Mouse (Mus musculus) small intestine, adult 2 months (tissue): ENCODE measurements at regions not wholly inside any gene's neighbourhood (a gene's known extent, or its start where the extent isn't known, plus 50 kb on each side); places are given as distances from the start of the nearest gene placed in this dataset.

Source experiments
- H3K27ac ChIP-seq: fragments of 200-500 bp; 2 replicates; pipeline ENCODE4 v1.5.1; 2012; ENCODE audit warnings: low read depth, low read length, control low read depth, inconsistent platforms; ENCODE audit not compliant: insufficient read depth
- H3K27me3 ChIP-seq: fragments of 200-500 bp; 2 replicates; pipeline ENCODE4 v1.6.1; 2012; ENCODE audit warnings: mild to moderate bottlenecking, moderate library complexity, low read length, inconsistent platforms; ENCODE audit not compliant: control insufficient read depth, insufficient read depth
- H3K36me3 ChIP-seq: fragments of 200-500 bp; 2 replicates; pipeline ENCODE4 v1.6.1; 2012; ENCODE audit warnings: mild to moderate bottlenecking, low read length, control low read depth, inconsistent platforms; ENCODE audit not compliant: control insufficient read depth, insufficient read depth
- H3K4me1 ChIP-seq: fragments of 200-500 bp; 2 replicates; pipeline ENCODE4 v1.6.1; 2012; ENCODE audit warnings: low read length, inconsistent platforms, mixed read lengths; ENCODE audit not compliant: control insufficient read depth, insufficient read depth, insufficient read length
- H3K4me3 ChIP-seq: fragments of 200-500 bp; 2 replicates; pipeline ENCODE4 v1.5.1; 2012; ENCODE audit warnings: low read depth, mild to moderate bottlenecking, control low read depth, inconsistent platforms, low read length, moderate library complexity
- CTCF ChIP-seq: fragments of 200-500 bp; IDR thresholded peaks from 2 replicates; pipeline ENCODE4 v1.5.1; 2012; ENCODE audit warnings: low read depth, mild to moderate bottlenecking, control low read depth, inconsistent platforms, low read length, moderate library complexity, mixed read lengths; ENCODE audit not compliant: insufficient replicate concordance, insufficient read length; ENCODE audit errors: extremely low read depth
- POLR2A ChIP-seq: fragments of 200-500 bp; IDR thresholded peaks from 2 replicates; pipeline ENCODE4 v1.6.1; 2012; ENCODE audit warnings: low read depth, mild to moderate bottlenecking, control low read depth, inconsistent platforms, low read length, moderate library complexity
- WGBS: fragments of 180-500 bp; shearing (Covaris S2); methylation state at CpG from one replicate; pipeline ENCODE4 v1.1.7; 2018; 5-methylcytosine and 5-hydroxymethylcytosine counted together

DNA sequence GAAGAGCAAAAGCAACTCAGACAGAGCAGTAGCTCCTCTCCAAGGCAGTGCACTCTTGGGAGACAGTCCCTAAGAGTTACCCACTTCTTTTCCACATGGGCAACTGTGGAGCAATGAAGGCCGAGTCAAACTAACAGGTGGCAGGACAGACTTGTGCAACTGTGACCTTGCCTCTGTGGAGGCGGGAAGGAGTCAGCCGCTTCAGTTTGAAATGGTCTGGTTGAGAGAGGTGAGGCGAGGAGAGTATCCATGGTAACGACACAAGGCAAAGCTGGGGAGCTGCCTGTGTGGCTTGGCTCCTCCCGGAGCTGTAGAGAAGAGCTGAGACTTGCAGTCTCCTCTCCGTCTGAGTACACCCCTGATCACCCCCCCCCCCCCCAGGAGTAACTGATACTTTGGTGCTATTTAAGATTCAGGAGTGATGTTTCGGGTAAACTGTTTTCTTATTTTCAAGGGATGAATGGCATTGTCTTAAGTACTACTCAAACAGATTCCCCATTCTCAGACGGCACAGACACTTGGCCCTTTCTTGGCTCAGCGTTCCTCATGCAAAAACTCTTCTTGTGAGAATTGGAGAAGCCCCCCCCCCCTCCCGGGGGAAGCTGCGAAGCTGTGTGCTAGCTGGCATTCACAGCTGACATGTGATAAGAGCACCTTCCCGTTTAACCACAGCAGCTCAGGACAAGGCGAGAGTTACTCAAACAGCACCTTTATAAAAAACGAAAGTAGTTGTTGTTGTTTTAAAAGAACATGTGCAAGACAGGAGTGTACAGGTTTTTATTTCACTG lies 54.9 kb upstream of the Chst1 start:
- H3K4me3 ChIP-seq, result no peak overlapping the region
- peaks cover 4% of the 10 kb centered on the region; the same call in 1 of the 2 replicates for H3K27me3 ChIP-seq
- no peak overlapping the region for H3K27ac ChIP-seq
- H3K36me3 ChIP-seq, result no peaks in the 10 kb centered on the region
- no peak for TF ChIP-seq POLR2A
- TF ChIP-seq CTCF, result no peak
- 9% methylated on average over 15 of the region's 15 CpGs for WGBS
- H3K4me1 ChIP-seq, result no peaks in the 10 kb centered on the region; the same call in 1 of the 2 replicates

DNA sequence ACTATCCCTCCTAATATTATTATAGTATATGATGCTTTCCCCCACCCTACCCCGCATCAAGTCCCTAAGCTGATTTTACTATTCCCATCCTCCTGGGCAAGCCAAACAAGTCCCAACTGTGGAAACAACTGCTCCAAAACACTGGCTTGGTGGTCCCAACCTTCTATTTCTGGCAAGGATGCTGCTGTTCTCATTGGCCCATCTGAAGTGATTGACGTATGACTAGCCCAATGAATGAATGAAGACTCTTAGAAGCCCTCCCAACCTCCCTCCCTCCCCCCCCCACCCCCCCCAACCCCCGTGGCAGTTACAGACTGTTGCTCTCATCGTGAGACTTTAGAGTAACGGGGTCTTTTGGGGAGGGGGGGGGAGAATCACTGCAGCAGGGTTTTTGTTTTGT lies 58.7 kb upstream of the Chst1 start:
- no peak overlapping the region for H3K27ac ChIP-seq
- no peak overlapping the region for H3K4me3 ChIP-seq
- 59% methylated on average over 5 of the region's 5 CpGs for WGBS
- H3K4me1 ChIP-seq, result no peaks in the 10 kb centered on the region; the same call in 1 of the 2 replicates
- H3K36me3 ChIP-seq, result no peaks in the 10 kb centered on the region
- TF ChIP-seq POLR2A (no peak), CTCF (no peak)
- H3K27me3 ChIP-seq, result peaks cover 4% of the 10 kb centered on the region; the same call in 1 of the 2 replicates

DNA sequence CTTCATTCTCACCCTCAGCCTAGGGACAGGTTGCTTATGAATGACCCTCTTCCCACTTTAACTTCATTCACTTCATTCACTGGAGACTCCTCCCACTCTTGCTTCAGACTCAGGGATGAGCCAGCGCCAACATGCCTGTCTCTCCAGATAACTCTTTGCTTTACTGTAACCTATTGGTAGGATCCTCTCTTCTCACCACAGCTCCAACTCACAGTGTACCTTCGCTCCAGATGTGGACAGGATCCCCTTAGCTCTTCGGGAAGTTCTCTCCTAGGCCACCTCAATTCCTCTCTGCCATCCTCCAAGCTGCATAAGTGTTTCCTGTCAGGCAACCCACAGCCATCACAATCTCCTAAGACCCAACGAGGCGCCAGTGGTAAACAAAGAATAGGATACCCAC lies 67.5 kb upstream of the Chst1 start:
- WGBS, result 85% methylated on average over 5 of the region's 5 CpGs
- Histone ChIP-seq H3K36me3 (no peaks in the 10 kb centered on the region), H3K27ac (no peak overlapping the region), H3K27me3 (peaks cover 2% of the 10 kb centered on the region; the same call in 1 of the 2 replicates), H3K4me3 (no peak overlapping the region), H3K4me1 (peaks cover 3% of the 10 kb centered on the region)
- no peak for TF ChIP-seq CTCF
- no peak for TF ChIP-seq POLR2A

DNA sequence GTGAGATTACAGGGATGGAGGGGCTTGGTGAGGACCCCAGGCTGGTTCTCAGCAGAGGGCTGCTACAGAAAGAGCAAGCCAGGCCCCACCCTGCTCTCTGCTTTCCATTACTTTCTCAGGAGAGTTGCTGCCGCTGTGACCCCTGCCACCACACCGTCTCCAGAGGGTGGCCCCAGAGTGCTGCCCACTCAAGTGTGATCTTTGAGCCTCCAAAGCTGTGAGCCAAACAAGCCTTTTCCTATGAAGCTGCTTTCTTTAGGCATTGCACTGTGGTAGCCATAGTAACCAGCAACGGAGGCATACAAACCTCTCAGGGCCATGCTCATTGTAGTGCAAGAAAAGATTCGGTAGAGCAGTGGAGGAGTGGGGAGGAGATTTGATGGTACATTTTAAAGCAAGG lies 68.8 kb upstream of the Chst1 start:
- H3K27ac ChIP-seq, result no peak overlapping the region
- WGBS, result 75% methylated on average over 4 of the region's 4 CpGs
- H3K27me3 ChIP-seq, result peaks cover 2% of the 10 kb centered on the region; the same call in 1 of the 2 replicates
- TF ChIP-seq CTCF (no peak), POLR2A (no peak)
- no peaks in the 10 kb centered on the region for H3K36me3 ChIP-seq
- no peak overlapping the region for H3K4me3 ChIP-seq
- H3K4me1 ChIP-seq, result peaks cover 3% of the 10 kb centered on the region

DNA sequence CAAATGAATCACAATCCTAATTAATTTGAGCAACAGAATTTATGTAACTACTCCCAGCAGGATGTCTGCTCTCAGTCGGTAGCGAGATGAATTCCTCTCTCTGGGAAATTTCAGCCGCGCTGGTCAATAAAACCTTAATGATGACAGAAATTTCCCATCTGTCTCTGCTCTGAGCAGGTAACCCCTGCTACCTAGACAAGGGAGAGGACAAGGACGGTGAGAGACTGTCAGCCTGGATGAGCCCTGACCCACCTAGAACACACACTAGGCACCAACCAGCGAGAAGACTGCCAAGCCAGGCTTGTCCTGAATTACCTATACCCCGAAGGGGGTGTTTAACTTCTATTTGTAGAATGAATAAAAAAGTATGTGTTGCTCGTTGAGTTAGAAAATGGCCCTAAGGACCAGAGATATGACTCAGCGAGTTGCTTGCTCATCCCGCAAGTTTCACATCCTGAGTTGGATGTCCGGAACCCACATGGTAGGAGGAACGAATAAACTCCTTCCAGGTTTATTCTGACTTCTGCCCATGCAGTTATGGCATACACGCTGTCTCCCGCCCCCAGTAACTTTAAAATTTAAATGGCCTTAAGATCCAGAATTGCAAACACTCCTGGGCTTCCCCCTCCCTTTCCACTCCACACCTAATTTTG lies 69.5 kb upstream of the Slc35c1 start:
- Histone ChIP-seq H3K27me3 (peaks cover 2% of the 10 kb centered on the region; the same call in 1 of the 2 replicates), H3K36me3 (no peaks in the 10 kb centered on the region), H3K4me1 (peaks cover 3% of the 10 kb centered on the region), H3K4me3 (peak overlapping the region; percentile 62), H3K27ac (no peak overlapping the region)
- 41% methylated on average over 14 of the region's 14 CpGs for WGBS
- no peak for TF ChIP-seq CTCF
- no peak for TF ChIP-seq POLR2A

DNA sequence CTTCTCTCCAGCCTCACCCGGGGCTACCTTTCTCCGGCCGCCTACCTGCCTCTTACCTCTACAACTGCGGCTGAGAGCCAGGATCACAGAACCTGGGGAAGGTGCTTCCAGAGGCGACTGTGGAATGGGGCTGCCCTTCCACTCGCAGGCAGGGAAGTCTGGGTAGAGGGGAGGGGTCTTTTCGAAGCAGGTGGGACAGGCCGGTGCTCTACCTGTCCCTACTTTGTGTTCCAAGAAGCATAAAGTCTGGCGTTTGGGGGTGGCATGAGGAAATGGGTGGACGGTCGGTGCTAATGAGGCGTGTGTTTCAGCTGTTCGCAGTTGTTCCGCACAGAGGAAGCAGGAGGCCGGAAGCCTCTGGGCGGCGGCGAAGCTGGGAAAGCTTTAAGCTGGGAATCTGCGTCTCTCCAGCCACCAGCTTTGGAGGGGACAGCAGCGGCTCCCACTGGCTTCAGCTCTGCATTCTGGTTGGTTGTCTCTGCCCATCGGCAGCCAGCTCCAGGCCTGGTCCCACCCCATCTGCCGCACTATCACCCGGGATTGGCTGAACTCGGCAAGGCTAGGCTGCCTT lies 68.8 kb upstream of the Slc35c1 start:
- H3K27me3 ChIP-seq, result peaks cover 2% of the 10 kb centered on the region; the same call in 1 of the 2 replicates
- peaks cover 3% of the 10 kb centered on the region for H3K4me1 ChIP-seq
- no peak for TF ChIP-seq POLR2A
- no peak for TF ChIP-seq CTCF
- no peak overlapping the region for H3K27ac ChIP-seq
- peak overlapping the region; percentile 62 for H3K4me3 ChIP-seq
- 4% methylated on average over 24 of the region's 24 CpGs for WGBS
- H3K36me3 ChIP-seq, result no peaks in the 10 kb centered on the region
